Mouse (Mus musculus) MEL (cell line): Measurements from ENCODE around the gene H2-Eb2. TPM values are rescaled to one million over a fixed set of nuclear protein-coding genes. Genes with fewer than 3 reads are reported as not detected.
"Not testable (repeated sequence)": the region's sequence is repeated elsewhere in the genome, so short reads cannot be mapped to it uniquely, and the experiment has no call there.

Experiments used
- DNase-seq: peaks from one replicate; pipeline ENCODE4 v3.0.0; 2011; ENCODE audit warnings: low read depth, low spot score
- H3K27ac ChIP-seq: 2 replicates; pipeline ENCODE4 v1.5.1; 2012; ENCODE audit warnings: low read depth, mild to moderate bottlenecking, control low read depth, low read length, moderate library complexity; ENCODE audit not compliant: control insufficient read depth
- H3K27me3 ChIP-seq, 2 experiments: fragments of 150-350 bp in 1 of 2; sonication (generic) in 1 of 2; 2 replicates each; pipeline ENCODE4 v1.6.1; 2012; ENCODE audit warnings: low read length in 2 of 2, mild to moderate bottlenecking in 2 of 2, improper control_type of control experiment in 1 of 2, moderate library complexity in 1 of 2; ENCODE audit not compliant: insufficient read depth in 2 of 2, control insufficient read depth in 1 of 2
- H3K36me3 ChIP-seq, 2 experiments: 2 replicates each; pipeline ENCODE4 v1.6.1; 2012 to 2014; ENCODE audit warnings: low read length in 2 of 2, improper control_type of control experiment in 1 of 2, inconsistent platforms in 1 of 2, mild to moderate bottlenecking in 1 of 2; ENCODE audit not compliant: insufficient read depth in 2 of 2, control insufficient read depth in 1 of 2
- H3K4me1 ChIP-seq, 2 experiments: fragments of 150-350 bp in 1 of 2; sonication (generic) in 1 of 2; 2 replicates each; pipeline ENCODE4 v1.6.1; 2012; ENCODE audit warnings: low read length in 2 of 2, improper control_type of control experiment in 1 of 2, mild to moderate bottlenecking in 1 of 2; ENCODE audit not compliant: insufficient read depth in 2 of 2, control insufficient read depth in 1 of 2
- H3K4me3 ChIP-seq, 2 experiments: fragments of 150-350 bp in 1 of 2; sonication (generic) in 1 of 2; 2 replicates each; pipeline ENCODE4 v1.5.1; 2012; ENCODE audit warnings: low read depth in 2 of 2, low read length in 2 of 2, mild to moderate bottlenecking in 2 of 2, moderate library complexity in 2 of 2, control low read depth in 1 of 2, improper control_type of control experiment in 1 of 2; ENCODE audit not compliant: control insufficient read depth in 1 of 2, insufficient read depth in 1 of 2
- H3K79me2 ChIP-seq: 2 replicates; pipeline ENCODE4 v1.6.1; 2012; ENCODE audit warnings: mild to moderate bottlenecking, low read length, moderate library complexity; ENCODE audit not compliant: control insufficient read depth, poor library complexity, insufficient read depth
- H3K9ac ChIP-seq: 2 replicates; pipeline ENCODE4 v1.6.1; 2012; ENCODE audit warnings: low read depth, mild to moderate bottlenecking, control low read depth, low read length, moderate library complexity; ENCODE audit not compliant: control insufficient read depth, poor library complexity, severe bottlenecking
- H3K9me3 ChIP-seq: fragments of 150-350 bp; sonication (generic); replicated peaks from 2 replicates; pipeline ENCODE4 v1.6.1; 2012; ENCODE audit warnings: mild to moderate bottlenecking, low read length, improper control_type of control experiment, moderate library complexity; ENCODE audit not compliant: insufficient read depth
- E2F4 ChIP-seq: IDR thresholded peaks from 2 replicates; pipeline ENCODE4 v1.6.1; 2011; ENCODE audit warnings: low read depth, low read length, improper control_type of control experiment, borderline replicate concordance
- ELF1 ChIP-seq: IDR thresholded peaks from 2 replicates; pipeline ENCODE4 v1.6.1; 2014; ENCODE audit warnings: low read depth, mild to moderate bottlenecking, inconsistent platforms, low read length, improper control_type of control experiment, moderate library complexity
- GATA1 ChIP-seq: IDR thresholded peaks from 2 replicates; pipeline ENCODE4 v1.6.1; 2011; ENCODE audit warnings: low read depth, low read length, improper control_type of control experiment
- JUND ChIP-seq: IDR thresholded peaks from 2 replicates; pipeline ENCODE4 v1.6.1; 2011; ENCODE audit warnings: low read depth, mild to moderate bottlenecking, improper control_type of control experiment, low read length
- MYC ChIP-seq: IDR thresholded peaks from 2 replicates; pipeline ENCODE4 v1.6.1; 2011; ENCODE audit warnings: low read depth, mild to moderate bottlenecking, low read length, improper control_type of control experiment, moderate library complexity
- SMC3 ChIP-seq: IDR thresholded peaks from 2 replicates; pipeline ENCODE4 v1.6.1; 2011; ENCODE audit warnings: low read depth, low read length, improper control_type of control experiment
- UBTF ChIP-seq: IDR thresholded peaks from 2 replicates; pipeline ENCODE4 v1.6.1; 2012; ENCODE audit warnings: low read depth, mild to moderate bottlenecking, inconsistent platforms, low read length, improper control_type of control experiment, moderate library complexity, borderline replicate concordance; ENCODE audit not compliant: insufficient read depth
- ZKSCAN1 ChIP-seq: IDR thresholded peaks from 2 replicates; pipeline ENCODE4 v1.6.1; 2012; ENCODE audit warnings: low read depth, mild to moderate bottlenecking, inconsistent platforms, low read length, improper control_type of control experiment, moderate library complexity
- ZMIZ1 ChIP-seq: IDR thresholded peaks from 2 replicates; pipeline ENCODE4 v1.6.1; 2012; ENCODE audit warnings: low read depth, mild to moderate bottlenecking, inconsistent platforms, low read length, improper control_type of control experiment, moderate library complexity
- polyA plus RNA-seq, 2 experiments: library from polyadenylated mRNA; stranded (reverse) in 1 of 2; unstranded in 1 of 2; fragments of >175 nt in 1 of 2; fragments of >200 nt in 1 of 2; gene quantifications; 2 replicates each; pipeline versions ENCODE4 v1.2.1 to v1.2.4; 2012; ENCODE audit warnings: low replicate concordance in 2 of 2, low read depth in 1 of 2; ENCODE audit not compliant: insufficient read length in 2 of 2, insufficient read depth in 1 of 2, missing spikeins in 1 of 2
- total RNA-seq: library from RNA; depleted of rRNA; stranded (reverse); fragments of 300-350 nt; gene quantifications from 2 replicates; pipeline ENCODE4 v1.2.3, GENCODE M21; 2012

The H2-Eb2 gene
- total and polyA plus RNA-seq, 3 experiments, result not detected

DNA sequence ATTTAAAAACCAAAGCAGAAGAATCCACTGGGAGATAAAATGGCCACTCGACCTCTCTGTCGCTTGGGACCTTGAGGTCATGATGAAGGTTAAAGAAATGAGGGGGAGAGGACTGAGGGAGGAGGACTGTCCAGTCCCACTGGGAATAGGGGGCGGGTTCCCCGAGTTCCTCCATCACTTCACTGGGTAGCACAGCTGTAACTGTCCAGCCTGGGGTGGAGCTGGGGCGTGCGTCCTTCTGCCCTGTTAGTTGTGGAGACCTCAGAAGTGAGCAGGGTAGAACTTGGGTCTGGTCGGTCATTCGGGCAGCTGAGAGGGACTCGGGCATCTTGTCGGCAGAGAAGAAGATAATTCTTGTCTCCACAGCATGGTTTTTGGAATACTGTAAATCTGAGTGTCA, 16.2 kb upstream of the H2-Eb2 start:
- TF ChIP-seq MYC (no peak), ZKSCAN1 (no peak), UBTF (no peak)
- no peaks in the 10 kb centered on the region for H3K9me3 ChIP-seq
- DNase-seq, result no peak
- H3K4me1 ChIP-seq, result no peaks in the 10 kb centered on the region; a peak in 1 of 4 replicates
- no peak overlapping the region for H3K9ac ChIP-seq
- no peaks in the 10 kb centered on the region for H3K79me2 ChIP-seq
- no peak overlapping the region for H3K27ac ChIP-seq
- no peaks in the 10 kb centered on the region for H3K27me3 ChIP-seq
- H3K36me3 ChIP-seq, result no peaks in the 10 kb centered on the region
- H3K4me3 ChIP-seq, result no peak overlapping the region

DNA sequence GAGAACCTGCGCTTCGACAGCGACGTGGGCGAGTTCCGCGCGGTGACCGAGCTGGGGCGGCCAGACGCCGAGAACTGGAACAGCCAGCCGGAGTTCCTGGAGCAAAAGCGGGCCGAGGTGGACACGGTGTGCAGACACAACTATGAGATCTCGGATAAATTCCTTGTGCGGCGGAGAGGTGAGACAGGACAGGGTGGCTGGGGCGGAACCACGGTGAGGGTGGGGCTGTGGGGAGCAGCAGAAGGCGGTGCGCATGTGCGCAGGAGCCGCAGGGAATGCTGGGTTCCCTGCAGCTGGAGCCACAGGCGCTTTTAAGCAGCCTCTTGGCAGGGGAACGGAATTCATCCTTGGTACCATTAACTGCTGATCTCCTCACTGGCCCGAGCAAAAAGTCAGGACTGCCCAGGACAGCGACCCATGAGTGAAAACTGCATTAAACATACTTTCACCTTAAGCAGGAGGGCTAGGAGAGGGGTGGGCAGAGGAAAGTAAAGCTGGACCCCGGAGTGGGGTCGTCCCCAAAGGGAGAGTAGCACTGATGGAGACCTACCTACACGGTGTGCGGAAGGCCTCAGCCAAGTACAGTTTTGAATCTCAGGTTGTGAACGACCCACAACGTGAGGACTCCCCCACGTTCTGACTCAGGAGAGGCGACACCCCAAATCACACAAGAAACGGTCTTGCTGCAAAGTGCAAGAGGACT, 15.6 kb upstream of the H2-Eb2 start:
- Histone ChIP-seq H3K36me3 (no peaks in the 10 kb centered on the region), H3K9ac (no peak overlapping the region), H3K4me1 (no peaks in the 10 kb centered on the region; a peak in 1 of 4 replicates), H3K27me3 (no peaks in the 10 kb centered on the region), H3K9me3 (no peaks in the 10 kb centered on the region), H3K27ac (no peak overlapping the region), H3K79me2 (no peaks in the 10 kb centered on the region), H3K4me3 (no peak overlapping the region)
- DNase-seq, result no peak
- TF ChIP-seq ELF1 (no peak), JUND (no peak), GATA1 (no peak), E2F4 (no peak), ZKSCAN1 (no peak)

DNA sequence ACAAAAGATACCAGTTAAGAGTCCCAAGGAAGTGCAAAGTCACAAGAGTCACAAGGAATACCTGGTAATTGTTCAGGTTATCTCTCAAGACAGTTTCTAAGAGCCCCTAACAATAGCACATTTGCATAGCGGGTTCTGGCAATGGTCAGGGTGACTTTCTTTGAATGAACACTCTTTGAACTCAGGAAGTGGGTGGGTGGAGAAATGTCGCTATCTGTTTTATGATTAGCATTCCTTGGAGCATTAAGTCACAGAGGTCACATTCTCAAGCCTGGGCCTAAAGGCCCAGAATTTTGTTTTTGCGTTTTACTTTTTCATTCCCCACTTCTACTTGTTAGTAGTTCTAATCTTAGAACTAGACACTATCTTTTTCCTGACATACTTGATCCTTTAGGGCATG, 14.9 kb upstream of the H2-Eb2 start:
- H3K79me2 ChIP-seq, H3K4me1 ChIP-seq, H3K36me3 ChIP-seq: not testable (repeated sequence)

DNA sequence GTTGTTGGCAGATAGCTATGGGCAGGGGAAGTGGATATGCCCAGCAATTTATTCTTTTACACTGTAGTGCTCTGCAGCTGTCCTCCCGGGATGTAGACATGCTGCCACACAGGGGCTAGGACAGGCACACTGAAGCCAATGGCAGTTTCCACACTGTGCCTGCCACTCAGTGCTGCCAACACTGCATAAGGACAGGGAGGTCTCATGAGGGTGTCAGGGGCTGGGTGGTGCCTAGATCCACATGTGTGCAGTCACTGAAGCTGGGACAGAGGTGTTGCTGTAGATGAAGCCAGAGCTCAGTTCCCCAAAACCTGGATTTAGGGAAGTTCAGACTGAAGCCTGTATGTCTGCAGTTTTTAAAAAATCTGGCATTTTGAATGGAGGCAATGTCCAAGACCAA, 13.3 kb upstream of the H2-Eb2 start:
- H3K4me1 ChIP-seq, result no peaks in the 10 kb centered on the region
- H3K4me3 ChIP-seq, result no peak overlapping the region
- H3K79me2 ChIP-seq, result no peaks in the 10 kb centered on the region
- H3K27me3 ChIP-seq, result no peaks in the 10 kb centered on the region
- no peak for DNase-seq
- H3K9ac ChIP-seq, result no peak overlapping the region
- no peak overlapping the region for H3K27ac ChIP-seq
- H3K9me3 ChIP-seq, result no peaks in the 10 kb centered on the region
- H3K36me3 ChIP-seq, result no peaks in the 10 kb centered on the region
- no peak for TF ChIP-seq MYC
- TF ChIP-seq SMC3, result no peak
- TF ChIP-seq ZMIZ1, result no peak

More for the DNA sequence above, 14.9 kb upstream of the H2-Eb2 start:
- H3K9ac ChIP-seq, DNase-seq, H3K27ac ChIP-seq, H3K27me3 ChIP-seq, H3K9me3 ChIP-seq, H3K4me3 ChIP-seq: not testable (repeated sequence)
